Mouse (Mus musculus) left cerebral cortex, postnatal 36 days (tissue): Measurements from ENCODE around the gene Entpd1. TPM values are rescaled to one million over a fixed set of nuclear protein-coding genes. Genes with fewer than 3 reads are reported as not detected.

ENCODE experiments used
- DNase-seq, 2 experiments: peaks; one replicate each; pipeline ENCODE4 v3.0.0; 2021 to 2022; ENCODE audit warnings: low spot score in 2 of 2, mixed read lengths in 1 of 2
- intact Hi-C: fragments of 180-260 bp; cut with DNase I; formaldehyde crosslinking; loops from one replicate; pipeline ENCODE4 v1.15.1; 2025
- total RNA-seq, 2 experiments: library from RNA; stranded (reverse); gene quantifications; 2 replicates each; pipeline ENCODE4 v1.2.3; 2021

Gene Entpd1
- total RNA-seq, 2 experiments from 2014 or later = 12.5 to 16.9 TPM

DNA sequence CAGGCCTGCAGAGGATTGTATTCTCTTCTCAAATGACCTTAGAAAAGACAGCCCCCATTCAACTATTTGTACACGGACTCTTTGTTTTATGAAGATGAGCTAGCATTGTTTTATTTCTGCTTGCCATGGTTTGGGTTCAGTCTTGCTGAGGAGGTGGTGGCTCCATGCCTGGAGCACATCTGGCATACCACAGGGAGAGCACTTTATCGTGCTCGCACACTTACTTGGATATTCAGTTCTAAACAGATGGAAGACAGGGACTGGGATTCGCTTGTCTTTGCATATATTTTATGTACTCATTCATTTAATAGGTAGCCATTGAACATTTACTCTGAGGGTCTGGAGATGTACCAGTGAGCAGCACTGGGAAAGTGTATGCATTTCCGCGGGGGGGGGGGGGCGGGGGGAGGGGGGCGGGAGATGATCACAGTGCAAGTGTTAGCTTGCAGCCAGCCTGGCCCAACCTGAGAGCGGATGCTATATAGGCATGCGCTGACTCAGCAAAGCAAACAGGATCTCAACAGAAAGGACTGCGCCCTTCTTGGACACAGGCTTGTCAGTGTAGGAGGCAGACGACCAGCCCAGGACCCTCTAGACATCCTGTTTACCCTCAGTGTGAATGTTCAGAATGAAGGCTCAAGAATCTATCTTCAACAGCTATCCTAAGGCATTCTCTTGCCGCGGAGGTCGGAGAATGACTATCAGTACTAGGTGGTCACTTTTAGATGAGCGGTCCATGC is 100.9 kb downstream of the Entpd1 start:
- intact Hi-C loops = no loop called here
- DNase-seq = peak in 1 of 2 experiments; percentile 35

- intact Hi-C loops = no loop called here
These were observed 102.5 kb downstream of the Entpd1 start for GRCm38 (mm10) chr19:40714700-40715099.

DNA sequence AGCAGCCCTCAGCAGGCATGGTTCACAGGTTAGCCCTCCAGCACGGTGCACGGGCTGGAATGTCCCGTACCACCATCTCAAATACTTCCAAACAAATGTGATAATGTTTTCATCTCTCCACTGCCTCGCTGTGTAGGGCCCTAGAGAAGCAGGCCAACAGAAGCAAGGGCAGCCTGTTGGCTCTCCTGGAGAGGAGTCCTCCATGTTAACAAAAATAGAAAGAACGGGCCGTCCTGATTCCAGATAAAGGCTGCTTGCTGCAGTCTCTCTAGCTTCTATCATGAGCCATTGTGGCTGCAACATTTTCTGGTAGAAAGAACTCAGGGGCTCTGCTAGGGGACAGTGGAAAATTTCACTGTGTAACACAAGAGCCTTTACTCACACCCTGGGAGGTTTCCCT is 104.8 kb downstream of the Entpd1 start:
- no peak for DNase-seq
- intact Hi-C loops = no loop called here

More at GRCm38 (mm10) chr19:40714700-40715099, 102.5 kb downstream of the Entpd1 start:
- no peak for DNase-seq

- DNase-seq = peak in 1 of 2 experiments; percentile 27
- intact Hi-C loops = no loop called here
These were observed 107.4 kb downstream of the Entpd1 start for GRCm38 (mm10) chr19:40719439-40720105.

DNA sequence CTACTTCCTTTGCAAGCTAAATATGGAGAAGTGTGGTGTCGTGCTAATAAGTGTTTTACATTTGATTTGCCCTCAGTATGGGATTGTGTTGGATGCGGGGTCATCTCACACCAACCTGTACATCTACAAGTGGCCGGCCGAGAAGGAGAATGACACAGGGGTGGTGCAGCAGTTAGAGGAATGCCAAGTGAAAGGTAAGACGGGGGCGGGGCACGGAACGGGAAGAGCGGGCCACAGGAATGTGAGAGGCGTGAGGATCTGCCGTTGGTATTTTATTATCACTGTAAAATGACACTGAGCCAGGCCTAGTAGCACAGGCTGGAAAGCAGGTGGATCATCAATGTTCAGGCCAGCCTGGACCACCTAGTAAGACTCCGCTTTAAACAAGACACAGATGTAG is 108.2 kb downstream of the Entpd1 start:
- DNase-seq = no peak
- intact Hi-C loops = no loop called here

- DNase-seq = peak; percentile 22 to 54
- intact Hi-C loops = loop anchor here (1.0 kb wide), 1 partner anchor 110 kb away; the partner anchor contains the start of genes Entpd1 and Tctn3
These were observed 110.2 kb downstream of the Entpd1 start for GRCm38 (mm10) chr19:40722137-40723038.

DNA sequence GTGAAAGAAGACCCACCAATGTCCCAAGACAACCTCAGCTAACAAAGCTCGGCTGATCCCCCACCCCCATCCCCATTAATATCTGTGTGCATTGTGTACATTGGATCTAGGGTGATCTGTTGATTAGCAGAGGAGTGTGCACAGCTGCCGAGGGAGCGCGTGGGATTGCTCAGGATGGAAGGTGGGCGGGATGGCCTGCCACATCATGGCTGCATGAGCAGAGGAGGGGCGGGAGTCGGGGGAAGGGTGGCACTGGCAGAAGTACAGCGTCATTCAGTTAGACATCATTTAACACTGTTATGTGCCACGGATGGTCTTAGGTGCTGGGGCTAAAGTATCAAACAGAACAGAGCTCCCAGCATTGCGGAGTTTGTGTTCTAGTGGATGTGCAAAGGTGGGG is 111.3 kb downstream of the Entpd1 start:
- DNase-seq = no peak
- intact Hi-C loops = no loop called here

DNA sequence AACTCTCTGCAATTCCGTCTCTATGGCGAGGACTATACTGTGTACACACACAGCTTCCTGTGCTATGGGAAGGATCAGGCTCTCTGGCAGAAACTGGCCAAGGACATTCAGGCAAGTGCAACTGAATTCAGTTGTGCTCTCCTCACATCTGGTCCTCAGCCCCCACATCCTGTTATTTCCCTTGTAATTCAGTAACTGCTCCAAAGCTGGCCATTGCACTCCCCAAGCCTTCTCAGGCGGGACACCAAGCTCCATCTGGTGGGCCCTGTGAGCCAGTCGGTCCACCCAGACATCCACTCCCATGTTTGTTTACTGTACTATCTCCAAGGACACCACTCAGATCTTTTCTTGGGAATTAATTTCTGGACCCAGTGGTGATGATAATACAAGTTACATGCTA is 114.0 kb downstream of the Entpd1 start:
- no peak for DNase-seq
- intact Hi-C loops = no loop called here

- intact Hi-C loops = no loop called here
- no peak for DNase-seq
These were observed 114.4 kb downstream of the Entpd1 start for GRCm38 (mm10) chr19:40726614-40727013.

GRCm38 (mm10) chr19:40728213-40728612 is 116.0 kb downstream of the Entpd1 start:
- DNase-seq = no peak
- intact Hi-C loops = no loop called here

DNA sequence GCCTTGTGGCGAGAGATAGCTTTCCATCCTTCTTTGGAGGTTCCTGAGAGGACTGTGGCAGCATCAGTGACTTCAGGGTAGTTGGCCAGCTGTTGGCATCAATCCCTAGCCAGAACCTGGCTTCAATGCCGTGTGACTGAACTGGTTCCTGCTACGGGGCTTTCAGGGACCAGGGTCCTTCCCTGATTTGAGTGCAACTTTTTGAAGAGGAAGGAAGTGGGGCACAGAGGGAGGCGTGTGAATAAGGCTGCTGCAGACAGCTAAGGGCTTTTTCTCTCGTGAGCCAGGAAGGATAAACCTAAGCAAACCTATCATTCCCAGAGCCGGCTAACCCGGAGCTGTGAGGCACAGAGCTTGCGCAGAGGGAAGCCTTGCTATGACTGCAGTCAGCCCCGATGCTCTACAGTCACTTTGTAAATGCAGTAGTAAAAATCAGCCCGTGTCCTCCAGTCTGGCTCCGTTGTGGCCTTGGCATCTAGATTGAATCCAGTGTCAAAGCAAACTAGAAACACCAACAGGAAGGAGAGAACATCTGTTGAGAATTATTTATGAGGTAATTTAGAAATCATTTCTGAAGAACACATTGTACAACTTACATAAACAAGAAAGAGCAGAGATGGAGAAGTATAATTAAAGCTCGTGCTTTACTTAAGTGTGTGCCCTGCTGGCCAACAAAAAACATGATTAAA is 116.7 kb downstream of the Entpd1 start:
- DNase-seq = no peak
- intact Hi-C loops = no loop called here

DNA sequence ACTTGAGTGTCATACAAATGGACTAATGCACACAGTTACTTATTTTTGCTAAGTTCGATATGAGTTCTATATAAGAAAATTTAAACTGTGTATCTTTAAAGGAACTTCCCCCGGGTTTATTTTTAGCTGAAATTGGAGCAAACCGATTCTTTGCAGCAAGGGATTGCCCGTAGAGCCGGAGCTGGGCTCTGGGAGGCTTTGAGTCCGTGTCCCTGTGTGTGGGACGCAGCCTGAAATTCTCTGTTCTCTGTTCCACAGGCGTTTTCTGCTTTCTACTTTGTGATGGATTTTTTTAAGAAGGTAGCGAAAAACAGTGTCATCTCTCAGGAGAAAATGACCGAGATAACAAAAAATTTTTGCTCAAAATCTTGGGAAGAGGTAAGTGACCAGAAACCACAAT is 121.2 kb downstream of the Entpd1 start:
- intact Hi-C loops = no loop called here
- DNase-seq = peak in 1 of 2 experiments; percentile 23

GRCm38 (mm10) chr19:40733849-40734248 is 121.7 kb downstream of the Entpd1 start:
- DNase-seq = no peak
- intact Hi-C loops = no loop called here

GRCm38 (mm10) chr19:40736680-40737512 is 124.7 kb downstream of the Entpd1 start:
- intact Hi-C loops = no loop called here
- DNase-seq = peak; percentile 70 to 76

GRCm38 (mm10) chr19:40737613-40738012 is 125.4 kb downstream of the Entpd1 start:
- DNase-seq = no peak
- intact Hi-C loops = no loop called here

DNA sequence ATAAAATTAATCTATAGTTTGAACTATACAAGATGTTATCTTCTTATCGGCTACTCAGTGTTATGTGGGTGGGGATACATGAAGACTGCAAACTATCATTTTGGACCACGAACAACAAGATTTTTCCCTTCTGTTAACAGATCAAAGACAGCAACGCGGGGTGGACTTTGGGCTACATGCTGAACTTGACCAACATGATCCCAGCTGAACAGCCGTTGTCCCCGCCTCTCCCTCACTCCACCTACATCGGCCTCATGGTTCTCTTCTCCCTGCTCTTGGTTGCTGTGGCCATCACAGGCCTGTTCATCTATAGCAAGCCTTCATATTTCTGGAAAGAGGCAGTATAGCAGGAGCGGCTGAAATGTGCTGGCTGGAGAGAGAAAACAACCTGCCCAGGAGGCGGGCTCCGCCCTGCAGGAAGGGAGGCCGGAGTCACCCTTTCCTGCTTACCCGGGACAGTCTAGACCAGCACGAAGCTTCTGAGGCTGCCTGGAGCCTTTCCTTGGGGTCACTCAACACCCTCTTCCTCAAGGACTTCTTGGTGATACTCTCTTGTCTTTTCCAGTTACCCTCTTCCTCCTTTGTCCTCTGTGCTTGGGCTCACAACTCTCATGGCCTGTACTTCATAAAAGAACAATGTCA is 126.6 kb downstream of the Entpd1 start:
- no peak for DNase-seq
- intact Hi-C loops = no loop called here

DNA sequence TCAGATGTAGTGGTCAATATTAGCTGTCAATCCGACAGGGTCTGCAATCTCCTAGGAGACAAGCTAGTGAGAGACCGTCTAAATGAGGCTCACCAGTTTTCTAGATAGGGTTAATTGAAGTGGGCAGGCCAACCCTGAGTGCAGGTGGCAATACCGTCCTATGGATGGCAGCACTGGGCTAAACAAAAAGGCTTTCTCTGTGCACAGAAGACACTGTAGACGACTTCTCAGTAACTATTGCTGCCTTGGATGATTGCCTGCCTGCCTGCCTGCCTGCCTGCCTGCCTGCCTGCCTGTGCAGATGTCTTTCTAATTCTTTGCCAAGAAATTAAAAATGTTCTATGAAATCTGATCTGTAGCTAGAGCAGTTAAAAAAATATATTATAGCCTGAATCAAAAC is 134.4 kb downstream of the Entpd1 start:
- DNase-seq = no peak
- intact Hi-C loops = no loop called here

- DNase-seq = no peak
- intact Hi-C loops = no loop called here
These were observed 136.4 kb downstream of the Entpd1 start, which contains the start of gene Cc2d2b for GRCm38 (mm10) chr19:40748559-40748958. TSS of gene Cc2d2b (plus strand) at chr19:40748753.
